Mouse (Mus musculus) embryonic fibroblast, embryonic 13.5 days (primary cell): Measurements from ENCODE around the gene Lipn.

Experiments used
- CTCF ChIP-seq: IDR thresholded peaks from 2 replicates; pipeline ENCODE4 v1.5.1; 2011; ENCODE audit warnings: mild to moderate bottlenecking, control low read depth, low read length, moderate library complexity, borderline replicate concordance; ENCODE audit not compliant: insufficient read depth
- POLR2A ChIP-seq: IDR thresholded peaks from 2 replicates; pipeline ENCODE4 v1.6.1; 2011; ENCODE audit warnings: low read depth, mild to moderate bottlenecking, control low read depth, low read length, moderate library complexity

- TF ChIP-seq POLR2A (no peak), CTCF (no peak)
Observed at GRCm38 (mm10) chr19:34021440-34022172, 45.6 kb upstream of the Lipn start.
